Mouse (Mus musculus) hindbrain, embryonic 14.5 days (tissue): ENCODE measurements at regions not wholly inside any gene's neighbourhood (a gene's known extent, or its start where the extent isn't known, plus 50 kb on each side); places are given as distances from the start of the nearest gene placed in this dataset.
A peak's percentile ranks its signal among the peaks of the same experiment; 100 is the strongest.

ENCODE experiments used
- ATAC-seq: fragments of 200-750 bp; cut with Nextera tagmentation; 2 replicates; pipeline ENCODE4 v1.8.0; 2017; ENCODE audit warnings: moderate number of reproducible peaks, mild to moderate bottlenecking, moderate TSS enrichment, moderate library complexity; ENCODE audit not compliant: low FRiP score
- DNase-seq: peaks from one replicate; pipeline ENCODE4 v3.0.0-alpha.2; 2015; ENCODE audit warnings: low spot score
- H3K27ac ChIP-seq: fragments of 300-500 bp; sonication (generic); 2 replicates; pipeline ENCODE4 v1.5.1; 2014; ENCODE audit warnings: mild to moderate bottlenecking, moderate library complexity
- H3K27me3 ChIP-seq: fragments of 300-500 bp; sonication (generic); 2 replicates; pipeline ENCODE4 v1.6.1; 2014; ENCODE audit warnings: mild to moderate bottlenecking, low read length, mixed read lengths; ENCODE audit not compliant: control insufficient read depth, insufficient read depth
- H3K36me3 ChIP-seq: fragments of 300-500 bp; sonication (generic); replicated peaks from 2 replicates; pipeline ENCODE4 v1.6.1; 2014; ENCODE audit not compliant: control insufficient read depth, insufficient read depth
- H3K4me1 ChIP-seq: fragments of 300-500 bp; sonication (generic); replicated peaks from 2 replicates; pipeline ENCODE4 v1.6.1; 2014; ENCODE audit warnings: antibody characterized with exemption, low read length, mixed read lengths; ENCODE audit not compliant: control insufficient read depth, insufficient read depth
- H3K4me2 ChIP-seq: fragments of 300-500 bp; sonication (generic); replicated peaks from 2 replicates; pipeline ENCODE4 v1.6.1; 2014; ENCODE audit warnings: mild to moderate bottlenecking, moderate library complexity
- H3K4me3 ChIP-seq: fragments of 300-500 bp; sonication (generic); replicated peaks from 2 replicates; pipeline ENCODE4 v1.5.1; 2014; ENCODE audit warnings: mild to moderate bottlenecking, low read length
- H3K9ac ChIP-seq: fragments of 300-500 bp; sonication (generic); 2 replicates; pipeline ENCODE4 v1.6.1; 2014
- H3K9me3 ChIP-seq: fragments of 300-500 bp; sonication (generic); 2 replicates; pipeline ENCODE4 v1.6.1; 2016; ENCODE audit warnings: low read length; ENCODE audit not compliant: control insufficient read depth
- WGBS: fragments of 180-500 bp; shearing (Covaris S2); extraction: QIAGEN DNeasy Blood & Tissue Kit; methylation state at CpG from one replicate; pipeline ENCODE4 v1.1.7; 2014; 5-methylcytosine and 5-hydroxymethylcytosine counted together

GRCm38 (mm10) chr6:99800919-99801318, 74.7 kb upstream of the Prok2 start:
- WGBS: 67% methylated on average over 6 of the region's 6 CpGs

GRCm38 (mm10) chr6:99800324-99800723, 74.1 kb upstream of the Prok2 start:
- Histone ChIP-seq H3K36me3 (no peaks in the 10 kb centered on the region), H3K4me2 (no peak overlapping the region), H3K4me3 (no peak overlapping the region), H3K27ac (no peak overlapping the region), H3K27me3 (no peaks in the 10 kb centered on the region), H3K9ac (no peak overlapping the region), H3K9me3 (no peaks in the 10 kb centered on the region), H3K4me1 (no peaks in the 10 kb centered on the region; the same call in 1 of the 2 replicates)
- ATAC-seq (no peak), DNase-seq (no peak)
- 64% methylated on average over 14 of the region's 14 CpGs for WGBS

More at GRCm38 (mm10) chr6:99800919-99801318, 74.7 kb upstream of the Prok2 start:
- Histone ChIP-seq H3K4me1 (no peaks in the 10 kb centered on the region; the same call in 1 of the 2 replicates), H3K4me3 (no peak overlapping the region), H3K9me3 (no peaks in the 10 kb centered on the region), H3K4me2 (no peak overlapping the region), H3K27me3 (no peaks in the 10 kb centered on the region), H3K36me3 (no peaks in the 10 kb centered on the region), H3K27ac (no peak overlapping the region), H3K9ac (no peak overlapping the region)
- ATAC-seq (no peak), DNase-seq (no peak)

- ATAC-seq: no peak
- Histone ChIP-seq H3K9ac (no peak overlapping the region), H3K36me3 (no peaks in the 10 kb centered on the region), H3K9me3 (no peaks in the 10 kb centered on the region), H3K4me1 (no peaks in the 10 kb centered on the region), H3K4me2 (no peak overlapping the region), H3K27me3 (no peaks in the 10 kb centered on the region), H3K27ac (no peak overlapping the region), H3K4me3 (no peak overlapping the region)
- WGBS: 94% methylated on average over 12 of the region's 12 CpGs
- DNase-seq: no peak
Observed at GRCm38 (mm10) chr6:99796390-99796789, 70.2 kb upstream of the Prok2 start.

- ATAC-seq (no peak), DNase-seq (no peak)
- H3K9ac ChIP-seq: no peak overlapping the region
- 45% methylated on average over 10 of the region's 10 CpGs for WGBS
- no peak overlapping the region for H3K4me3 ChIP-seq
- H3K36me3 ChIP-seq: no peaks in the 10 kb centered on the region
- H3K27ac ChIP-seq: no peak overlapping the region
- no peaks in the 10 kb centered on the region for H3K9me3 ChIP-seq
- no peaks in the 10 kb centered on the region for H3K4me1 ChIP-seq
- no peak overlapping the region for H3K4me2 ChIP-seq
- H3K27me3 ChIP-seq: no peaks in the 10 kb centered on the region
Observed at GRCm38 (mm10) chr6:99793546-99793945, 67.4 kb upstream of the Prok2 start.

- WGBS: 70% methylated on average over 10 of the region's 10 CpGs
- Histone ChIP-seq H3K9ac (no peak overlapping the region), H3K9me3 (no peaks in the 10 kb centered on the region), H3K27me3 (no peaks in the 10 kb centered on the region), H3K4me2 (no peak overlapping the region), H3K27ac (no peak overlapping the region), H3K4me1 (no peaks in the 10 kb centered on the region), H3K36me3 (no peaks in the 10 kb centered on the region), H3K4me3 (no peak overlapping the region)
- no peak for DNase-seq
- no peak for ATAC-seq
Observed at GRCm38 (mm10) chr6:99792353-99792752, 66.2 kb upstream of the Prok2 start.

GRCm38 (mm10) chr6:99786977-99787376, 60.8 kb upstream of the Prok2 start:
- 87% methylated on average over 7 of the region's 7 CpGs for WGBS
- no peak for ATAC-seq
- no peaks in the 10 kb centered on the region for H3K36me3 ChIP-seq
- 0 out of 2 replicates have a peak, but pooled peaks cover 4% of the 10 kb centered on the region for H3K9me3 ChIP-seq
- no peak overlapping the region for H3K9ac ChIP-seq
- DNase-seq: no peak
- no peak overlapping the region for H3K4me2 ChIP-seq
- H3K27me3 ChIP-seq: no peaks in the 10 kb centered on the region
- no peak overlapping the region for H3K27ac ChIP-seq
- no peaks in the 10 kb centered on the region for H3K4me1 ChIP-seq
- no peak overlapping the region for H3K4me3 ChIP-seq

GRCm38 (mm10) chr6:99785212-99785611, 59.0 kb upstream of the Prok2 start:
- ATAC-seq (no peak), DNase-seq (no peak)
- H3K27me3 ChIP-seq: no peaks in the 10 kb centered on the region
- no peak overlapping the region for H3K9ac ChIP-seq
- H3K27ac ChIP-seq: no peak overlapping the region
- H3K4me3 ChIP-seq: no peak overlapping the region
- H3K4me1 ChIP-seq: no peaks in the 10 kb centered on the region
- H3K4me2 ChIP-seq: no peak overlapping the region
- H3K36me3 ChIP-seq: no peaks in the 10 kb centered on the region
- H3K9me3 ChIP-seq: 0 out of 2 replicates have a peak, but pooled peaks cover 4% of the 10 kb centered on the region
- 90% methylated on average over 6 of the region's 6 CpGs for WGBS

- H3K4me3 ChIP-seq: no peak overlapping the region
- DNase-seq (no peak), ATAC-seq (no peak)
- H3K9ac ChIP-seq: no peak overlapping the region
- no peaks in the 10 kb centered on the region for H3K4me1 ChIP-seq
- 88% methylated on average over 3 of the region's 3 CpGs for WGBS
- no peaks in the 10 kb centered on the region for H3K27me3 ChIP-seq
- H3K36me3 ChIP-seq: no peaks in the 10 kb centered on the region
- 0 out of 2 replicates have a peak, but pooled peaks cover 4% of the 10 kb centered on the region for H3K9me3 ChIP-seq
- no peak overlapping the region for H3K27ac ChIP-seq
- H3K4me2 ChIP-seq: no peak overlapping the region
Observed at GRCm38 (mm10) chr6:99784804-99785203, 58.6 kb upstream of the Prok2 start.

GRCm38 (mm10) chr6:99784285-99784684, 58.1 kb upstream of the Prok2 start:
- no peak for ATAC-seq
- WGBS: 59% methylated on average over 8 of the region's 8 CpGs
- DNase-seq: peak; percentile 26

GRCm38 (mm10) chr6:99782996-99783395, 56.8 kb upstream of the Prok2 start:
- H3K27ac ChIP-seq: no peak overlapping the region
- no peak overlapping the region for H3K4me3 ChIP-seq
- DNase-seq: no peak
- H3K27me3 ChIP-seq: no peaks in the 10 kb centered on the region
- ATAC-seq: no peak
- H3K9me3 ChIP-seq: 0 out of 2 replicates have a peak, but pooled peaks cover 4% of the 10 kb centered on the region
- WGBS: 76% methylated on average over 2 of the region's 2 CpGs
- no peak overlapping the region for H3K4me2 ChIP-seq
- H3K36me3 ChIP-seq: no peaks in the 10 kb centered on the region
- H3K4me1 ChIP-seq: no peaks in the 10 kb centered on the region
- no peak overlapping the region for H3K9ac ChIP-seq

More at GRCm38 (mm10) chr6:99784285-99784684, 58.1 kb upstream of the Prok2 start:
- no peak overlapping the region for H3K27ac ChIP-seq
- H3K9ac ChIP-seq: no peak overlapping the region
- no peak overlapping the region for H3K4me2 ChIP-seq
- no peaks in the 10 kb centered on the region for H3K4me1 ChIP-seq
- 0 out of 2 replicates have a peak, but pooled peaks cover 4% of the 10 kb centered on the region for H3K9me3 ChIP-seq
- H3K27me3 ChIP-seq: no peaks in the 10 kb centered on the region
- H3K4me3 ChIP-seq: no peak overlapping the region
- H3K36me3 ChIP-seq: no peaks in the 10 kb centered on the region
